ENCODE assay signal across 8 mouse cellular contexts in the genomic region with DNA sequence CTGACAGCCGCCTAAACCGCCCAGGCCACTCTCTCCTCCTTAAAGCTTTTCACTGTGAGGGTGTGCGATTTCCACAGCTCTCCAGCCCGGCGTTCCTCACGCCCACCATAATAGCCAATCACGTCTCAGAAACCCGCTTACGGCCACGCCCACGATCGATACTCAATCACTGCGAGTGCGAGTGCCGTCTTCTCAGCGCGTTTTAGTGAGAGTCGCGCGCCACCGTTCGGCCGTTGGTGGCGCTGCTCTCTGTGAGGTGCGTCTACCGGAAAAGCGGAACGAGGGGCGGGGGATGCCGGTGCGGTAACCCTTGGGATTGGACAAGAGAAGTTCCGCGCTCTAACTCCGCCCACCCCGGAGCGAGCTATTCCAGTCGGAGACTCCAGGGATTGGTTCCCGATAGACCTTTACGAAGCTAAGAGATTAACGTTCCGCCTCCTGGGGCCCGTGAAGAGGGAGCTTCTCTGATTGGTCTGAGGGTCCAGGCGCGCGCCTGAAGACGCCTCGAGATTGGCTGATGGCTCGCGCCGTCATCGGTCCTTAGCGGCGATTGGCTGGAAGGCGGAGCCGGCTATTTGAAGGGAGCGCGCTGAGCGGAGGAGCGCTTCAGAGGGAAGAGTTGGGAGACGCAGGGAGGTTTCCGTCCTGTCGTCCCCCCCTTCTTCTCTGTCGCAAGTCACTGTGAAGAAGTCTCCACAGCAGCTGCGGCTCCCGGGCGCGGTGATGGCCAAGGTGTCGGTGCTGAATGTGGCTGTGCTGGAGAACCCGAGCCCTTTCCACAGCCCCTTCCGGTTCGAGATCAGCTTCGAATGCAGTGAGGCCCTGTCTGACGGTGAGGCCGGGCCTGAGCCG. TPM values are rescaled to one million over a fixed set of nuclear protein-coding genes. Genes with fewer than 3 reads are reported as not detected.
DNase-seq lines count a peak whose midpoint lies in the region; ATAC-seq lines count a peak whose summit lies in the region.

Gm10644 (minus strand) TSS at position 100 of the 852 bp plus-strand sequence.
Asf1b (plus strand) TSS at position 402 of the 852 bp plus-strand sequence.

- DNase-seq in adrenal gland, adult 18-20 months (ENCODE audit: low spot score in 2 of 2) = peak; percentile 87 to 89
- peak; percentile 100 for DNase-seq in embryo, embryonic 11 days
- peak; percentile 98 for DNase-seq in gastrocnemius, postnatal 25 days
- DNase-seq in intestine, embryonic 14.5 days (ENCODE audit: low spot score) = peak; percentile 96
- DNase-seq in left cerebral cortex, postnatal 14 days (ENCODE audit: low spot score in 2 of 2) = peak; percentile 98 to 100
- peak; percentile 100 for DNase-seq in mesoderm, embryonic 11.5 days (ENCODE audit: low read depth, low spot score)
- peak; percentile 99 to 100 for DNase-seq in right cerebral cortex, postnatal 36 days (ENCODE audit: low spot score in 2 of 2)
- peak; percentile 100 for DNase-seq in yolk sac, embryonic 10.5 days (ENCODE audit: low spot score)

- ATAC-seq in intestine, embryonic 14.5 days (replicated peaks; ENCODE audit: low FRiP score, low TSS enrichment, low read depth) = peak; percentile 99

- no peaks in the 10 kb centered on the region for H3K9me3 ChIP-seq in intestine, embryonic 14.5 days (ENCODE audit: control insufficient read depth, low read length)

- peaks cover 10% of the 10 kb centered on the region for H3K4me1 ChIP-seq in intestine, embryonic 14.5 days (replicated peaks; ENCODE audit: control insufficient read depth, insufficient read depth, low read length)

- peak within 1 kb of the TSS; percentile 56 for H3K9ac ChIP-seq in intestine, embryonic 14.5 days (ENCODE audit: low read length)

- no peaks in the 10 kb centered on the region for H3K27me3 ChIP-seq in intestine, embryonic 14.5 days (replicated peaks; ENCODE audit: control insufficient read depth, insufficient read depth, low read length)

- intact Hi-C loops in left cerebral cortex, postnatal 14 days (cut with DNase I) = loop anchor here (5.0 to 10.0 kb wide), 2 partner anchors 171 to 233 kb away; no protein-coding TSS in a partner anchor

- under 1% methylated on average over 74 of the region's 75 CpGs for WGBS in intestine, embryonic 14.5 days

- peak within 1 kb of the TSS; percentile 74 for H3K4me3 ChIP-seq in intestine, embryonic 14.5 days (ENCODE audit: low read depth, low read length)

- H3K27ac ChIP-seq in intestine, embryonic 14.5 days (ENCODE audit: low read depth) = no peak within 1 kb of the TSS

- H3K4me2 ChIP-seq in intestine, embryonic 14.5 days (ENCODE audit: low read length) = peak within 1 kb of the TSS; percentile 72

- H3K36me3 ChIP-seq in intestine, embryonic 14.5 days (ENCODE audit: control insufficient read depth, insufficient read depth, low read length) = no peaks in the 10 kb centered on the region

RNA-seq across cellular contexts. Expression of gene Gm10644, which starts in this region (rescaled TPM):
- 1 to 10 TPM; 1.2 to 1.7 TPM for total RNA-seq in adrenal gland, adult 18-20 months (2021)
- under 1 TPM; 0.24 to 0.26 TPM for total RNA-seq in gastrocnemius, postnatal 25 days (2021)
- 0.23 and 0.37 TPM in 2 replicates for polyA plus RNA-seq in intestine, embryonic 14.5 days (2014; fragmentation: Nextera tagmentation; extraction: Ambion mirVana)
- total RNA-seq in left cerebral cortex, postnatal 14 days (2021) = under 1 TPM; 0.19 to 0.20 TPM

RNA-seq across cellular contexts. Expression of gene Asf1b, which starts in this region (rescaled TPM):
- 1 to 10 TPM; 1.7 to 2.8 TPM for total RNA-seq in adrenal gland, adult 18-20 months (2021)
- total RNA-seq in gastrocnemius, postnatal 25 days (2021) = under 1 TPM; 0.54 to 0.96 TPM
- polyA plus RNA-seq in intestine, embryonic 14.5 days (2014; fragmentation: Nextera tagmentation; extraction: Ambion mirVana) = 64.8 and 70.9 TPM in 2 replicates
- under 1 TPM; 0.72 to 0.79 TPM for total RNA-seq in left cerebral cortex, postnatal 14 days (2021)

Comparison
In these comparisons a context has a peak if more than half of its experiments do, and no peak if none do; other contexts are left out.
1. Peak in DNase-seq in gastrocnemius, postnatal 25 days; RNA of the genes that start here not detected or under 1 TPM.
2. Peak in DNase-seq in left cerebral cortex, postnatal 14 days; RNA of the genes that start here not detected or under 1 TPM.